Mouse (Mus musculus) cerebellum, adult 18-20 months (tissue): ENCODE measurements around the gene Ccdc182.

ENCODE experiments used
- DNase-seq, 2 experiments: peaks; one replicate each; pipeline ENCODE4 v3.0.0; 2021

Ccdc182 gene

GRCm38 (mm10) chr11:88293631-88294393 is at the start of gene Ccdc182:
Gene Ccdc182 (plus strand): TSS chr11:88294058.
- DNase-seq, result no peak

- no peak for DNase-seq
These were observed 48.2 kb upstream of the Ccdc182 start for GRCm38 (mm10) chr11:88245581-88246170.

GRCm38 (mm10) chr11:88248636-88249035 is 45.2 kb upstream of the Ccdc182 start:
- DNase-seq, result no peak

- DNase-seq, result no peak
These were observed 43.3 kb upstream of the Ccdc182 start for GRCm38 (mm10) chr11:88250568-88250967.

GRCm38 (mm10) chr11:88251295-88251694 is 42.6 kb upstream of the Ccdc182 start:
- DNase-seq, result no peak

- peak; percentile 85 to 90 for DNase-seq
These were observed 41.7 kb upstream of the Ccdc182 start for GRCm38 (mm10) chr11:88251972-88252766.

GRCm38 (mm10) chr11:88252767-88253513 is 40.9 kb upstream of the Ccdc182 start:
- peak; percentile 20 to 29 for DNase-seq

- no peak for DNase-seq
These were observed 40.2 kb upstream of the Ccdc182 start for GRCm38 (mm10) chr11:88253514-88254167.

- no peak for DNase-seq
These were observed 36.2 kb upstream of the Ccdc182 start for GRCm38 (mm10) chr11:88257700-88258099.

- no peak for DNase-seq
These were observed 35.6 kb upstream of the Ccdc182 start for GRCm38 (mm10) chr11:88258212-88258611.

- DNase-seq, result no peak
These were observed 33.4 kb upstream of the Ccdc182 start for GRCm38 (mm10) chr11:88260463-88260862.

- DNase-seq, result no peak
These were observed 29.0 kb upstream of the Ccdc182 start for GRCm38 (mm10) chr11:88264889-88265288.

- DNase-seq, result no peak
These were observed 27.5 kb upstream of the Ccdc182 start for GRCm38 (mm10) chr11:88266311-88266710.

GRCm38 (mm10) chr11:88271870-88272269 is 22.0 kb upstream of the Ccdc182 start:
- DNase-seq, result no peak

- DNase-seq, result no peak
These were observed 19.6 kb upstream of the Ccdc182 start for GRCm38 (mm10) chr11:88274111-88274879.

- DNase-seq, result no peak
These were observed 18.9 kb upstream of the Ccdc182 start for GRCm38 (mm10) chr11:88274901-88275498.

- DNase-seq, result no peak
These were observed 17.9 kb upstream of the Ccdc182 start for GRCm38 (mm10) chr11:88275949-88276348.

GRCm38 (mm10) chr11:88276534-88277308 is 17.1 kb upstream of the Ccdc182 start:
- peak; percentile 39 to 50 for DNase-seq

- no peak for DNase-seq
These were observed 14.9 kb upstream of the Ccdc182 start for GRCm38 (mm10) chr11:88279006-88279405.

GRCm38 (mm10) chr11:88280426-88280836 is 13.4 kb upstream of the Ccdc182 start:
- DNase-seq, result no peak
